Mouse (Mus musculus) fibroblast of lung, adult 2 months (primary cell): ENCODE results near the gene 9930111J21Rik2.
"Not testable (repeated sequence)": the region's sequence is repeated elsewhere in the genome, so short reads cannot be mapped to it uniquely, and the experiment has no call there.

Experiments used
- DNase-seq: peaks from one replicate; pipeline ENCODE4 v3.0.0-alpha.2; 2011; ENCODE audit warnings: low read depth

The 9930111J21Rik2 gene

DNA sequence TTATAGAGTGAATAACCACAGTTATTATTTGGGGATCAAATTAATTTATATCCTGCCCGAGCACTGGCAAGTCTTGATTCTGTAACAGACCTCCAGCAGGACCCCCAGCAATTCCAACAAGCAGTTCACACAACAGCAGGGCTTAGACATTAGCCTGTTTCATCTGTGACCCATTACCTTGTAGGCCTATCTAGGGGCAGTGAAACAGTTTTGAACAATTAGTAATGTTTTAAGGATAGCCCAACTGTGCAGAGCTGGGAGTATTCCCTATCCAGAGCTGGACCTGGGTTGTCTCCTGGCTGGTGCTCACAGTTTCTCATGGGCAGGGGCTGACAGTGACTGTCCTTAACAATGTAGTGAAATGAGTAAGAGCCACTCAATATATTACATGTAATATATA, 26.0 kb upstream of the 9930111J21Rik2 start:
- DNase-seq = no peak

DNA sequence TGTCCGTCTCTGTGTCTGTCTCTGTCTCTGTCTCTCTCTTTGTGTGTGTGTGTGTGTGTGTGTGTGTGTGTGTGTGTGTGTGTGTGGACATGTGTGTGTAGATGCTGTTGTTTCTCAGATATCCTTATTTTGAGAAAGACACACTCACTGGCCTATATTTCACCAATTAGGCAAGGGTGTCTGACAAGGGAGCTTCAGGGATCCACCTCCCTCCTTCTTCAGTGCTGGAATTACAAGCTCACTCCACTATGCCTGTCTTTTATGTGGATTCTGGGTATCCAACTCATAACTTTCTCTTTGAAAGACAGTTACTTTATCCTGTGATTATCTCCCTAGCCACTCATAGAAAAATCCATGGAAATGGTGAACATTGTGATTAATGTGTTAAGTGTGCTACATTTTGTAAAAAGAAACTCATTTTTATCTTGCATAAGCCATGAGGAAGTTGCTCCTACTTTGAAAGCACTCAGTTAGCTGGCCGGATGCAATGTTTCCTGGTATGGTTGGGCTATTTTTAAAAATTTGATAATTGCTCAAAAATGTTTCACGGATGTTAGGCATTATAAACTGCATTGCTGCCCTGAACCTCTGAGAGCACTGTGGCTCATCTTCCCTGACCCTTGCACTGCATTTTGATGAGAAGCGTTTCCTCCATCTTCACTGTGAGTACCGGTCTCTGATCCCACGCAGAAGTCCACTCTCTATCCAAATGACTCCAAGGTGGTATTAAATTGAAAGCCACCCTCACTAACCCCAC, 25.1 kb upstream of the 9930111J21Rik2 start, which contains the start of gene Ifi47:
TSS of gene Ifi47 (plus strand) at position 587 of the 757 bp plus-strand sequence.
- not testable (repeated sequence) for DNase-seq

DNA sequence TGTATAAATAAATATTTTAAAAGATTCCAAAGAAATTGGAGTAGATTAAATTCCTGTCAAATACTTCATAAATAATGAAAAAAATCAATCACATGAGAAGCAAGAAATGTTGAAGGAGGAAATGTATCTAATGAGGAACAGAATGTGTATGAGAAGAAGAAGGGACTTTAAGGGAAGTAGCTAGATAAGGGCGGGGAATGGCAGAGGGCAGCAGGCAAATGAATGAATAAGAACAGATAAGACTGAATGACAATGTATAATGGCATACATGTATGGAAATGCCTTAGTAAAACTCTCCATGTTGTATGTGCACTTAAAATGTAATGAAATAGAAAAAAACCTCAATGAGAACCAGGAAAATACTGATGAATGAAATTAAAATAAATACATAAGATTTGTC, 17.3 kb upstream of the 9930111J21Rik2 start:
- no peak for DNase-seq

DNA sequence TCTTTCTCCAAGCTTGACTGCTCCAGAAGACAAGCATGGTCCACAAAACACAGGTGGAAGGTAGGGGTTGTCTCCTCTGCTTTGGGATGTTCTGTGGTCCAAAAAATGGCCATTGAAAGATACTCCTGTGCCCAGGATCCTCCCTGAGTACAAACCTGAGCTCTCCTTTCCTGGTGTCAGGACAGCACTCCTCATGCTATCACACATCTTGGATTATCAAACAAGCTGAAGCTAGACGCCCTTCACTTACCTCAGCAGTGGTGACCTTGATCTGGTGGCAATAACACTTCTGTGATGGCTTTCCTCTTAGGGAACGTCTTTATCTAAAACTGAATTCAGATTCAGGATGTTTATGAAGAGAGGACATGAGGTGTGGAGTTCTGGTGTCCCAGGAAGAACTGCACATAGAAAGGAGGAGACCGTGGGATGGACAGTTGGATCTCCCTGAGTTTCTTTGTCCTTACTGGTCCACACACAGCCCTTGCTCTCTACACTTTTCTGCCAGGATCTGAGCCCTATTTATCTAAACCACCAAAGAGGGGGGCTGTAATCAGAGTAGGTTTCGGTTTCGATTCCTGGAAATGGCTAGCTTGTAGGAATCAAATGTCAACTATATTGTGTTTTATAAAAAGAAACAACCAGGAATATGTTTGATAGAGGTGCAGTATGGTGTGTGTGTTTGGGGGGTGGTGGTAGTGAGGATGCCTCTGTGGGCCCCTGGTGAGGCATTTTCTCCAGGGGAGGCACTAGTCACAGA, 12.8 kb upstream of the 9930111J21Rik2 start, which contains the start of gene Tgtp2:
TSS of gene Tgtp2 (minus strand) at position 494 of the 757 bp plus-strand sequence.
- DNase-seq = not testable (repeated sequence)

DNA sequence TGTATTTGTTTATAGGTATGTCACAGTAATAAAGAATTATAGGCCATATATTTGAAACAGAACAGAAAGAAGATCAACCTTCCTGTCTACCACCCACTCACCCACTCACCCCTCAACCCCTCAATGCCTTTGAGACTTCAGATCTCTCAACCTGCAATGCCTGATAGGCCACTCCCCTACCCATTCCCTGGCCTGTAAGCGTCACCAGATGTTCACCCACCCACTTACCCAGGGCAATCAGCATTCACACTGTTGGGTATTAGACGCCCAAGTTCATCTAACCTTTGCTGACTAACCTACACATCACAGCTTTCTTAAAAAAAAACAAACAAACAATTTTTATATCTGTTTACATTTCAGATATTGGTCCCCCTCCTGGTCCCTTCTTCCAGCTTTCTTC, 10.8 kb upstream of the 9930111J21Rik2 start:
- not testable (repeated sequence) for DNase-seq

DNA sequence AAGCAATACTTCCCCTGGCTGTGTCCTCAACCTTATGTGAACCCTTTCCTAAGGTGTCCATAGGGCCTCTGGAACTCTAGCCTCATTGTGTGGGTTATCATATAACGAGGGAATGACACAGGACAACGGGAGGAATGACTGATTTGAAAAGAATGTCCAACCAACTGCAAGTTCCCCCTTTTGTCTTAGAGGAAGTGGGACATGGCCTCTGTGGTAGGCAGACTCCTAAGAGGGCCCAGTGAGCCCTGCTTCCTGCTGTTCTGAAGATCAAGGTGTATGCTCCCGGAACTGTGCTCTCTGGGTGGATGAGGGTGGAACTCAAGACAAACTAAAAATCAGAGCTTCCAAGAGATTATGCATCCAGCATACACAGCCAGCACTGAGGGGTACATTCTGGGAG, 9.0 kb upstream of the 9930111J21Rik2 start:
- DNase-seq = not testable (repeated sequence)

DNA sequence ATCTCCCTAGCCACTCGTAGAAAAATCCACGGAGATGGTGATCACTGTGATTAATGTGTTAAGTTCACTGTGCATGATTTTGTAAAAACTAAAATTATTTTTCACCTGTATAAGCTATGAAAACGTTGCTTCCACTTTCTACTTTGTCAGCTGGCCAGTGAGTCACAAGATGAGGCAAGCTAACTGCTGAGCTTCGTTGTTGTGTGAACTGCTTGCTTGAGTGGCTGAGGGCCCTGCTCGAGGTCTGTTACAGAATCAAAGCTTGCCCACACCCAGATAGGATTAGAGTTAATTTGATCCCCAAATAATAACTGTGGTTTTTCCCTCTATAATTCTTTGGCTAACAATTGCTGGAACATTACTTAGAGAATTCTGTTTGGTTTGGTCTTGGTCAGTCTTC, 852 bp upstream of the 9930111J21Rik2 start:
- not testable (repeated sequence) for DNase-seq

DNA sequence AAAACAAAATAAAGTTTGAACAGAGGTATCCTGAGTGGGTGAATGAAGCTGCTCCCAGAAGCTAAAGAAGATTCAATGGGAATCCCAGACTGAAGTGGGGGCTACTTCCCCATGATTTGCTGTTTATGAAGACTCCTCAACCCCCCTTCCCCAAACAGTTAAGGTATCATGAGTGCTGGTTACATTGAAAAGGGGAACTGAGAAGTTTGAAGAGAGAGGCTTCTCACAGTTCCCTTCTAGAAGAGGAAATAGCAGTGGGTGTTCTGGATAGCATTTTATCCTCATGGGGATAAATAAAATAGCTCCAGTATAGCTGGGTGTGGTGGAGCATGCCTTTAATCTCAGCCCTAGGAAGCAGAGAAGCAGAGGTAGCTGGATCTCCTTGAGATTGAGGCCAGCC, 978 bp downstream of the 9930111J21Rik2 start:
- not testable (repeated sequence) for DNase-seq

DNA sequence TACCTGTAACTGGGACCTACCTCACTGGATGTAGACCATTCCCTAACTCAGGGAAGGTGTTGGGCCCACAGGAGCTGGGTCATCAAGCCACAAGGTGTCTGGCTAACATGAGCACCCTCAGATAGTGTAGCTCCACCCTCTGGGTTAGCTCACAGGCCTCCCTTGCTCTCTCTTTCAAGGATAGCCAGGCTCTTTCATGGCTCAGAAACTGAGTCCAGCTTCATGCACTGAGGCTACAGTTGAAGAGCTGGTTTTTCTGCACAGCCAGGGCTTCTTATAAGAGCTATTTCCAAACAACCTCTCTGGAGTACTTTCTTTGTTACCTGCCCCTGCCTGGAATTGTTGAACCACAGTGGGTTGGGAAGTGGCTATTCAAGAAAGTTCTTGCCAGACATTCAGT, 39.0 kb downstream of the 9930111J21Rik2 start:
- DNase-seq = not testable (repeated sequence)

DNA sequence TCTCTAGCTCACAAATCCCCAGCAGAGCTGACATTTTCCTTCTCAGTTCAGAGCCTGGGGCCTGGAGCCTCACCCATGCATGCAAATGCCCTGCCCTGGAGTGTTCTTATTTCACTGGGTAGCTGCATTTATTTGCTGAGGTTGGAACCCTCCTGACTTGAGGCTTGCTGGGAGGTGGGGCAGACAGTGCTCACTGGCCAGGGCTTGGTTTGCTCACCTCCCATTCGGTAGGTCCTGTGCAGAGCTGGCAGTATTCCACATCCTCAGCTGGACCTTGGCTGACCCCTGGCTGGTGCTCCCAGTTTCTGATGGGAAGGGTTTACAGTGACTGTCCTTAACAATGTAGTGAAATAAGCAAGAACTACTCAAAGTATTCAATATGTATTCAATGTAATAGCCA, 44.3 kb downstream of the 9930111J21Rik2 start:
- DNase-seq = not testable (repeated sequence)

DNA sequence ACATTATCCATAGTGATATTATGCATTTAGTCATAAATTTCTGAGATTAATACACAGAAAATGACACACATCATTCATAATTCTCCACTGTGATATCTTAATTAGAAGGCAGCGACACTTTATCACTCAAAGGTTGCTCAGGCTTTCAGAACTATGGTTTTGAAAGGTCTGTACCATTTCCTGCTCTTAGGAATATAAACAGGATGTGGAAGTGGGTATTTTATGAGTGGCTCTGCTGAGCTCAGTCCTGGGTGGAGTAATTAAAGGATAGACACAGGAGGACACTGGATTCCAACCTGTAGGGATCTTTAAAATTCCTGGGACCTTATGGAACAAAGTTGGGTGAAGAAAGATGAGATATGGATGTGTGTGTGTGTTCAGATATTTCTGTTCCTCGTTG, 44.7 kb downstream of the 9930111J21Rik2 start:
- not testable (repeated sequence) for DNase-seq

DNA sequence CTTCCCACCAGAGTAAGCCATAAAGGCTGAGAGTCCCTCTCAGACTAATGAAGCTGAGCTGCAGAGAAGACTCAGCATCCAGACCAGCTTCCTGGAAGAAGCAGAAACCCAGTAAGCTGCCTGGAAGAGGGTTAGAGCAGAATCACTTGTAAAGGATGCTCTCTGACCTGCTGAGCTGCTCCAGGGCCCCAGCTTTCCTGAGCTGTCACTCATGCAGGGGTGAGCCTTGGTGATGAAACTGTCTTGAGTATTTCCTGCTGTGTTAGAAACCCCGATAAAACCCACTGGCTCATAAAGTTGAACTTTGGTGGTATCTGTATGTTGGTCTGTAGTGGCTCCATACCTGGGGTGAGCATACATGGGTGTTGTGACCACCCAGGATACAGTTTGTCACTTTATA, 50.6 kb downstream of the 9930111J21Rik2 start:
- not testable (repeated sequence) for DNase-seq

DNA sequence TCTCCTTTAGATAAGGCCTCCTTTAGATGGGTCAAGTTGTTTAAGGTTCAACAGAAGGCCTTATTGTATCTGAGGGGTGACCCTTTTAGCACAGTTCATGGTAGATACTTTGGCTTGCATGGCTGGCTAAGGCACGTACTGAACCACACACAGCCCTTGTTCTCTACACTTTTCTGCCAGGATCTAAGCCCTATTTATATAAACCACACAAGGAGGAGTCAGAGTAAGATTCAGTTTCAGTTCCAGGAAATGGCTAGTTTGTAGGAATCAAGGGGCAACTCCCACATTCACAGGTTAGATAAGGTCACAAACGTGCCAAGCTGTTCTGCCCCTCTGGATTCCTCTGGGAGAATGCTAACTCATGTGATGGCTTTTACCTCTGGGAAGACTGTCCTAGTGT, 57.0 kb downstream of the 9930111J21Rik2 start, which contains the start of gene Tgtp1:
TSS of gene Tgtp1 (minus strand) at position 155 of the 400 bp plus-strand sequence.
- DNase-seq = peak; percentile 27

DNA sequence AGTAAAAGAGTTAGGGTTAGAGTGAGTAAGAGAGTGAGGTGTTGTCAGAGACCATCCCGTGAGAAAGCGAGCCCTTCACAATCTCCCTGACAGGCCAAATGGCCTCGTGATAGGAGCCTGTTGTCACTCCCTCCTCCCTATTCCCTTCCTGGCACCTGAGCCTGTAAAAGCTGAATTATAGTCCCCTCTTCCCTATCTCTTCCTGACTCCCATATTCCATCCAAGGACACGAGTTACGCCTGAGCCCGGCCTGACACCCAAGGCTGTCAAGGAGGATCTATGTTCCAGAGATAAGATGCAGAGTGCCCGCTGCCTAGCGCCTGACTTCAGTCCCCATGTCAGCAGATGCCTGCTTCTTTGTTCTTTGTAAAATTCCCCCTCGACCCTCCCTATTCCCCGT, 57.7 kb downstream of the 9930111J21Rik2 start:
- not testable (repeated sequence) for DNase-seq

DNA sequence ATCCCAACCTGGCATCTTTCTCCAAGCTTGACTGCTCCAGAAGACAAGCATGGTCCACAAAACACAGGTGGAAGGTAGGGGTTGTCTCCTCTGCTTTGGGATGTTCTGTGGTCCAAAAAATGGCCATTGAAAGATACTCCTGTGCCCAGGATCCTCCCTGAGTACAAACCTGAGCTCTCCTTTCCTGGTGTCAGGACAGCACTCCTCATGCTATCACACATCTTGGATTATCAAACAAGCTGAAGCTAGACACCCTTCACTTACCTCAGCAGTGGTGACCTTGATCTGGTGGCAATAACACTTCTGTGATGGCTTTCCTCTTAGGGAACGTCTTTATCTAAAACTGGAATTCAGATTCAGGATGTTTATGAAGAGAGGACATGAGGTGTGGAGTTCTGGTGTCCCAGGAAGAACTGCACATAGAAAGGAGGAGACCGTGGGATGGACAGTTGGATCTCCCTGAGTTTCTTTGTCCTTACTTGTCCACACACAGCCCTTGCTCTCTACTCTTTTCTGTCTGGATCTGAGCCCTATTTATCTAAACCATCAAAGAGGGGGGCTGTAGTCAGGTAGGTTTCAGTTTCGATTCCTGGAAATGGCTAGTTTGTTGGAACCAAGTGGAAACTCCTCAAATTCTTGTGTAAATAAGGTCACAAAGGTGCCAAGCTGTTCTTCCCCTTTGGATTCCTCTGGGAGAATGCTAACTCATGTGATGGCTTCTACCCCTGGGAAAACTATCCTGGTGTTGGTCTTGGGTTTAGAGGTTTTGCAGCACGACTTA, 59.1 kb downstream of the 9930111J21Rik2 start, which contains the start of gene Gm12185:
TSS of gene Gm12185 (minus strand) at position 487 of the 781 bp plus-strand sequence.
- peak; percentile 10 for DNase-seq

DNA sequence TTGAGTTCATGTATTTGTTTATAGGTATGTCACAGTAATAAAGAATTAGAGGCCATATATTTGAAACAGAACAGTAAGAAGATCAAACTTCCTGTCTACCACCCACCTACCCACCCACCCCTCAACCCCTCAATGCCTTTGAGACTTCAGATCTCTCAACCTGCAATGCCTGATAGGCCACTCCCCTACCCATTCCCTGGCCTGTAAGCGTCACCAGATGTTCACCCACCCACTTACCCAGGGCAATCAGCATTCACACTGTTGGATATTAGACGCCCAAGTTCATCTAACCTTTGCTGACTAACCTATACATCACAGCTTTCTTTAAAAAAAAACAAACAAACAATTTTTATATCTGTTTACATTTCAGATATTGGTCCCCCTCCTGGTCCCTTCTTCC, 61.1 kb downstream of the 9930111J21Rik2 start:
- not testable (repeated sequence) for DNase-seq

DNA sequence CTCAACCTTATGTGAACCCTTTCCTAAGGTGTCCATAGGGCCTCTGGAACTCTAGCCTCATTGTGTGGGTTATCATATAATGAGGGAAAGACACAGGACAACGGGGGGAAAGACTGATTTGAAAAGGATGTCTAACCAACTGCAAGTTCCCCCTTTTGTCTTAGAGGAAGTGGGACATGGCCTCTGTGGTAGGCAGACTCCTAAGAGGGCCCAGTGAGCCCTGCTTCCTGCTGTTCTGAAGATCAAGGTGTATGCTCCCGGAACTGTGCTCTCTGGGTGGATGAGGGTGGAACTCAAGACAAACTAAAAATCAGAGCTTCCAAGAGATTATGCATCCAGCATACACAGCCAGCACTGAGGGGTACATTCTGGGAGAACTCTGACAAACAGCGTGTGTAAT, 62.8 kb downstream of the 9930111J21Rik2 start:
- not testable (repeated sequence) for DNase-seq

DNA sequence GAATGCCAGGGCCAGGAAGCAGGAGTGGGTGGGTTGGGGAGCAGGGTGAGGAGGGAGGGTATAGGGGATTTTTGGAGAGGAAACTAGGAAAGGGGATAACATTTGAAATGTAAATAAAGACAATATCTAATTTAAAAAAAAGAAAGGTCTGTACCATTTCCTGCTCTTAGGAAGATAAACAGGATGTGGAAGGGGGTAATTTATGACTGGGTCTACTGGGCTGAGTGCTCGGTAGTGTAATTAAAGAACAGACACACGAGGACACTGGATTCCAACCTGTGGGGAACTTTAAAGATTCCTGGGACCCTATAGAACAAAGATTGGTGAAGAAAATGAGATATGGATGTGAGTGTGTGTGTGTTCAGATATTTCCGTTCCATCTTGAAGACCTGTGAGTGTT, 68.2 kb downstream of the 9930111J21Rik2 start:
- not testable (repeated sequence) for DNase-seq

DNA sequence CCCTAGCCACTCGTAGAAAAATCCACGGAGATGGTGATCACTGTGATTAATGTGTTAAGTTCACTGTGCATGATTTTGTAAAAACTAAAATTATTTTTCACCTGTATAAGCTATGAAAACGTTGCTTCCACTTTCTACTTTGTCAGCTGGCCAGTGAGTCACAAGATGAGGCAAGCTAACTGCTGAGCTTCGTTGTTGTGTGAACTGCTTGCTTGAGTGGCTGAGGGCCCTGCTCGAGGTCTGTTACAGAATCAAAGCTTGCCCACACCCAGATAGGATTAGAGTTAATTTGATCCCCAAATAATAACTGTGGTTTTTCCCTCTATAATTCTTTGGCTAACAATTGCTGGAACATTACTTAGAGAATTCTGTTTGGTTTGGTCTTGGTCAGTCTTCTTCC, 71.0 kb downstream of the 9930111J21Rik2 start:
- not testable (repeated sequence) for DNase-seq

DNA sequence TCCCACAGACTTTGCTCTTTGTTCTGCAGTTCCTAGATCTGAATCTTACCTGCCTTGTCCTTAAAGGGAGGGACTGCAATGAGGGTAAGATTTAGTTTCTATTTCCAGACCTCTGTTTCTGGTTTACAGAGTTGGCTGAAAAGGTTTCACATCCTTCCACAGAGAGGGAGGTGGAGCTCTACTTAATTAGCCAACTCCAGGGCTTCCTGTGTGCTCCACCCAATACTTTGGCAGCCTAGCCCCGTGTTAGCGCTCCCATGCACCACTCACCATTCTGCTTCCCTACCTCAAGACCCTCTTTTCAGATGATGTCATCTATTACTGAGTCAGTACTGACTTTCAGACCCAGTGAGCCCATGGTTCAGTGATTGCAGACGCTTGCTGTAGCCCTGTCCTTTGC, 71.8 kb downstream of the 9930111J21Rik2 start, which contains the start of gene 9930111J21Rik1:
TSS of gene 9930111J21Rik1 (minus strand) at position 148 of the 400 bp plus-strand sequence.
- not testable (repeated sequence) for DNase-seq

DNA sequence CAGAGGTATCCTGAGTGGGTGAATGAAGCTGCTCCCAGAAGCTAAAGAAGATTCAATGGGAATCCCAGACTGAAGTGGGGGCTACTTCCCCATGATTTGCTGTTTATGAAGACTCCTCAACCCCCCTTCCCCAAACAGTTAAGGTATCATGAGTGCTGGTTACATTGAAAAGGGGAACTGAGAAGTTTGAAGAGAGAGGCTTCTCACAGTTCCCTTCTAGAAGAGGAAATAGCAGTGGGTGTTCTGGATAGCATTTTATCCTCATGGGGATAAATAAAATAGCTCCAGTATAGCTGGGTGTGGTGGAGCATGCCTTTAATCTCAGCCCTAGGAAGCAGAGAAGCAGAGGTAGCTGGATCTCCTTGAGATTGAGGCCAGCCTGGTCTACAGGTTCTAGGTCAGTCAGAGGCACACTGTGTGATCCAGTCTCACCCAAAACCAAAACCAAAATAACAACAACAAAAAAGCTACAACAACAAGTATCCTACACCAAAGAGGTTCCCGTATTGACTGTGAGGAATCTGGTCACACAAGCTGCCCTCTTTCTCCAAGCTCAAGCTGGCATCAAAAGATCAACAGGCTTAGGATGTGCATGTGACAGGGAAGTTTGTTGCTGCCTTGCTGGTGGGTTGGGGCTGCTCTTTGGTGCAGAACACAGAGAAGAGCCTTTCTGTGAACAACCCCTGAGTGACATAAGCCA, 72.7 kb downstream of the 9930111J21Rik2 start, which contains the start of gene Olfr56:
TSS of gene Olfr56 (plus strand) at position 650 of the 700 bp plus-strand sequence.
- DNase-seq = not testable (repeated sequence)
